Mouse (Mus musculus): ENCODE results near the gene Rnf26.

Rnf26 gene

DNA sequence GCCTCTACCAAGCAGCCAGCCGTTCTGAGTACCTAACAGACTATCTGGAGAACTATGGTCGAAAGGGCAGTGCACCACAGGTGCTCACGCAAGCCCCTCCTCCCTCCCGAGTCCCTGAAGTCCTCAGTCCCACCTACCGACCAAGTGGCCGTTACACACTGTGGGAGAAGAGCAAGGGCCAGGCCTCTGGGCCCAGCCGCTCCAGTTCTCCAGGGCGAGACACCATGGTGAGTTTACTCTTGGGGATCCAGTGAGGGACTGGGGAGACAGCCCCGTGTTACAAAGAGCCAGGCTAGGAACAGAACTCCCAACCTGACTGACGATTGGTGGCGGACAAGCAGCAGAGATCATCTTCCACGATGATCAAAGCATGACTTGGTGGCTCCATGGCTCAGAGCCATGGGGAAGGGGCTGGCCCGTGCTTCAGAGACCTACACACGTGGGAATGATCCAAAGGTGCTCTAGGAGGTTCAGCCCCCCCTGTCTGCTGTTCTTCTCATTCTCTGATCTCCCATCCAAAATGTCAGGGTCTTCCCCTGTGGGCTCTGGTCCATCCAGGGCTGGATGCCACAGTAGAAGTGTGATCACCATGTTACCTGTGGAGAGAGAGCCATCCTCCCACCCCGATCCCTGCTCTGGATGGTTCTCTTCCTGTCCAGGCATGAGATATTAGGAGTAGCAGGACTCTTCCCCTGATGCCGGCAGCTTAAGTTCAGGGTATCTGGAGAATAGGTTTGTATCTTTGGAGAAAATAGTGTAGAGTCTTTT, 37.1 kb downstream of the Rnf26 start:
- DNase-seq (ENCODE audit: low spot score in 2 of 2) = no peak

DNA sequence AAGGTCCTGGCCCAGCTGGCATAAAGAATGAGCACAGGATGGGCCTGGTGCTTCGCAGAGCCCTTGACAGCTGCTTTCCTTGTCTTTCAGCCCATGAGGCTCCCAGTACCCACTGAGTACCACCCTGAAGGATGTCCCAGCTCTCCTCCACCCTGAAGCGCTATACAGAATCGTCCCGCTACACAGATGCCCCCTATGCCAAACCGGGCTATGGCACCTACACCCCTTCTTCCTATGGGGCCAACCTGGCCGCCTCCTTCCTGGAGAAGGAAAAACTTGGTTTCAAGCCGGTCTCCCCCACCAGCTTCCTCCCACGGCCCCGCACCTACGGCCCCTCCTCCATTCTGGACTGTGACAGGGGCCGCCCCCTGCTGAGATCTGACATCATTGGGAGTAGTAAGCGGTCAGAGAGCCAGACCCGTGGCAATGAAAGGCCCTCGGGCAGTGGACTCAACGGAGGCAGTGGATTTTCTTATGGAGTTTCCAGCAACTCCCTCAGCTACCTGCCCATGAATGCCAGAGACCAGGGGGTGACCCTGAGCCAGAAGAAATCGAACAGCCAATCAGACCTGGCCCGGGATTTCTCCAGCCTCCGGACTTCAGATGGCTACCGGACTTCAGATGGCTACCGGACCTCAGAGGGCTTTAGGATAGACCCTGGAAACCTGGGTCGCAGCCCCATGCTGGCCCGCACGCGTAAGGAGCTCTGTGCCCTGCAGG, 37.9 kb downstream of the Rnf26 start:
- DNase-seq (ENCODE audit: low spot score in 2 of 2) = no peak

DNA sequence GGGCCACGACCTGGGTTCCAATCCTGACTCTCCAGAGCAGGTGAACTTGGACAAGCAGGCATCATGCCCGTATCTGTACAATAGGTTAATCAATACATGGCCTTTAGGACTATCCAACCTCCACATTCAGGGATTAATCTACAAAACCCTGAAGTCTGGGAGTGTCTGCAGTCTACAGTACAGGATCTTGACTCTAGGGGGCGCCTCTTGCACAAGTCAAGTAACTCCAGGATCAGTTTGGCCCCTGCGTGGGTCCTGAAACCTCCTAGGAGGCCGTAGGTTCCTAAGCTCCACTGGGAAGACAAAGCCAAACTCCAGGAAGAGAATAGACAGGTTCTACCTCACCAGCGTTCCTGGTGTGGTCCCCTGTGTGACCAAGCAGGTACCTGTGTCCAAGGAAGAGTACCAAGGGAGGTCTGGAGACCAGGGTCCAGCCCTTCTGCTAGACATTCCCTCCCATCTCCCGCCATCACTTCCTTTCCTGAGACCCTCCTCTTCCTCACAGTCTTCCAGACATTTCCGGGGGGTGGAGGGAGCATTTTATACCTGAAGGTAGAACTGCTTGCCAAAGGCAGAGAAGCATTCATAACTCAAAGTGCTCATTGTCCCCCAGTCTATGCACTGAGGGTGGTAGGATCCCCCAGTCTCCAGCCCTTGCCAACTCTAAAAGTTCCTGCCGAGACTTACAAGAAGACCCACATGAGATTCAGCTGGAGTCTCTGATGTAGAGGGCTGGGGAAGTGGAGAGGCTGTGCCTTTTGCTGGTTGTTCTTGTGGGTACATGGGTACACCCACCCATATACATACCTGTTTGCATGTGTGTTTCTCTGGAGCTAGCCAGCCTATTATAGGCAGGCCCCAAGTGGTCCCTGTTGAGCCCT, 38.7 kb downstream of the Rnf26 start:
- peak in 1 of 2 experiments; percentile 45 for DNase-seq (ENCODE audit: low spot score in 2 of 2)

DNA sequence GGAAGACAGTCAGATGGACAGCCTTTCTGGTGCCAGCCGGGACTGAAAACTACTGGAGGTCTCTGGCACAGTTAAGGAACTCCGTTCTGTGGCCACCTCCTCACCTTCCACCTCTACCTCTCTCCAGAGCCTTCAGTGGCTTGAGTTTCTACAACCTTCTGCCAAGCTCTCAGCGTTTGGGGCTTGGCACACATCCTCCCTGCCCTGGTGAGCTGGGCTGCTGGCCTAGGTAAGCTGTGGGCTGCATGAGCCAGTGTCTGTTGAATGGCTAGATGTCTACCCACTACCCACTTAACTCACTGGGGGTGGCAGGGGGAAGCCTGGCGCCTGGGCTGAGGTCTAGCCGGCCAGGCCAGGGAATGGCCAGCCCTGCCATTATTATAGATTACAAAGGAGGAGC, 40.2 kb downstream of the Rnf26 start:
- no peak for DNase-seq (ENCODE audit: low spot score in 2 of 2)

DNA sequence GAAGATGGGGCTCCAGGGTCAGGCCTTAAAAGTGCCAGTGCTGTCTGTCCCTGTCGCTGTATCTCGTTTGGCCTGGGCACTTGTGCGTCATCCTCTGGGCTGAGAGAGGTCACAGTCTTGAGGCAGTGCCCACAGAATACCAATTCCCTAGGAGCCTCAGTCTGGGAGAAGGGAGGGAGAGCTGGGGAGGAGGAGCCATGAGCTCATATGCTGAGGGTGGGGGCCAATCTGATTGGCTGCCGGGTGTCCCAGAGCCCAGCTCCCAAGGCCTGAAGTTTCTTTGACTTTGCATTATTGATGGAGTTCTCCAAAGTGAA, 40.8 kb downstream of the Rnf26 start:
- DNase-seq (ENCODE audit: low spot score in 2 of 2) = peak in 1 of 2 experiments; percentile 40

DNA sequence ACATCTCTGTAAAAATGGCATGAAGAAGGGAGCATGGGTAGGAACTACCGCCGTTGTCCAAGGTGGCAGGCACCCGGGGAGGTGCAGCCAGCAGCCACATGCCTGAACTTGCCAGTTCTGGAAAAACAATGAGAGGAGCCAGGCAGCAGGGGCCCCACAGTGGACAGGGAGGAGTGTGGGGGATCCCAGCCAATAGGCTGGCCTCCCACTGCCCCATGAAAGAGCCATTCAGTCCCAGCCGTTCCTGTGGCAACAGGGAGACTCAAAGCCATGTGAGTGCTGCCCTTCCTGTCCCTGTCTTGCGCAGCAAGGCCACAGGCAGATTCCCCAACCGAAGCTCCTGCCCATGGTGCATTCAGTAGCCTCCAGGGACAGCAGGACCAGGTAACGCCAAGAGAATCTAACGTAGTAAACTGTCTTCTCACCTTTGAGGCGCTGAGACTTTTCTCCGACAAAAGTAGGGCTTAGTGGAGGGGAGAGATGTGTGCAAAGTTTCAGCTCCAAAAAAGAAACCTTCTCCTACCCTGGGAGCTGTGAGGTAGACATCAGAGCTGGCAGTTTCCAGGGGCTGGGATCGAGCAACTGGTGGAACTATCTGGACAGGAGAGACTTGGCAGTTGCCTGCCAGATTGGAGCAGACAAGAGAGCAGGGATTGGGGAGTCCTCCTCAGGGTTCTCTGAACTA, 41.3 kb downstream of the Rnf26 start:
- peak in 1 of 2 experiments; percentile 45 for DNase-seq (ENCODE audit: low spot score in 2 of 2)

DNA sequence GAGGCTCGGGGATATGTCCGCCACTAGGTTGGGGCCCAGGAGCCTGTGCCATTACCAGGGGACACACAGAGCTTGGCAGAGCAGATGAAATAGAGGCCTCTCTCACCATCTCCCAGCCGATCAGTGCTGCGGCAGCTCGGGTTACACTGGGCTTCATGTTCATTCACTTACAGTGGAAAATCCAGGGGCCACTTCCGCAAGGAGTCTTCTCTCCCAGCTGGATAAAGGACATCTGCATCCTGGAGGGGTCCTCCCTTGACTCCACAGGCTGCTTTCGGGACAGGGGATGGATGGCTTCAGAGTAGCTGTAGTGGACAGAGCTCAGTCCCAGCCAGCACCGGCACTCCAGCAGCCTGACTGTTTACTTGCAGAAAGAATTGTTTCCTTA, 42.5 kb downstream of the Rnf26 start:
- no peak for DNase-seq (ENCODE audit: low spot score in 2 of 2)

DNA sequence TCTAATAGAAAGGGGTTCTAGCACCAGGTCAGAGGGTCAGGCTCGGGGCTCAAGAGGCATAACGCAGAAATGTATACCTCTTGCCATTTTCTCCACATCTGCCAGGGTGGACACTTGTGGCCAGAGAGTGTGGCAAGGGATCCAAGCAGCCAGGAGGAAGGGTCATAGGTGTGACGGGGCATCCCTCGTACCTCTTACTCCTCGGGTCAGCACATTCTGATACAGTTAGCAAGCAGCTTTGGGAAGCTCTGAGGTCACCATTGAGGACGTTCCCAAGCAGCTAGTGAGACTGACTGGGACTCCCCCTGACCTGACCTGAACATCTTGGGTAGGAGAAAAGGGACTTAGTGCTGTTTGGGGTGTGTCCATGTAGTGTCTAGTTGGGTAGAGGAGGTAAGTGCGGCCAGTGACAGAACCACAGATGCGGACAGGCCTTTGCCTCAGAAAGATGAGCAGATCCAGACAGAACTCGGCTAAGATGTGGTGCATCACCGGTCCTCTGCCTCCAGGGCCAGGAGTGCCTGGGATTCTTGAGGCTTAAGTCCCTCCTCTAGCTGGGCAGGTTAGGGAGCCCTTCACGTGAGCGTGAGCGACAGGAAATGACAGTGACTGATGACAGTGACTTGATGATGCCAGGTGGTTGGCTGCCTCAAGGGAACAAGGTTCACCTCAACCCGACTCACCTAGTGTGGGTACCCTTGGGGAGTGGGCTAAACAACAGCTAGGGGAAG, 43.0 kb downstream of the Rnf26 start:
- DNase-seq (ENCODE audit: low spot score in 2 of 2) = no peak

DNA sequence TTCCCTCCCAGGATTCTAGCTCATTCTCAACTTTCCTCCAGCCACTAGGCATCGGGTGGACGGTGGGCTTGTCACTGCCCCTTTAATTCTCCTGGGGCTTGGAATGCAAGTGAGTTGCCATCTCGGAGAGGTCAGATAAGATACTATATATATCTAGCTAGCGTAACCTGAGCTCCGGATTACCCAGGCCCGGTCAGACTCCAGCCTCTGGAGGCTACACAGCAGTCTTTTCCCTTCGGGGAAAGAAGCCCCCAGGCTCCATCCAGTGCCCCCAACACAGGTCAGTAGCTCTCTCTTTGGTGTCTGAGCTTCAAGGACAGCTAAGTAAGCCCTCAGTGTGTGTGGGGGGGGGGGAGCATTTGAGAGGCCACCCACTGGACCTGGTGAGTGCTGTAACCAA, 44.1 kb downstream of the Rnf26 start:
- DNase-seq (ENCODE audit: low spot score in 2 of 2) = no peak

DNA sequence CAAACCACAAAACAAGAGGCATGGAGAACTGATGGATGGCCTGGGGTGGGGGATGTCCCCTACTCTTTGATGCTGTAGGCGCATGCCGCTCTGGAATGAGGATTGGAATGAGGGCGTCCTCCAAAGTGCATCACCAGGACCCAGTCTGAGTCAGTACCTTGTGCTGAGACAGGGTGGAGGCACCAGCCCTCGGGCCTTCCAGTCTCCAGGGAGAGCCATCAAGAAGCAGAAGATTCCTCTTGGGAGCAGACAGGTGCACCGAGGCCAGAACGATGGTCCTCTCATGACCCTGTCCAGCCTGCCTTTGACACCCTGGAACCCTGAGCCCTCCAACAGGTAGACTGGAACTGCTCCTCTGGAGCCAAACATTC, 45.4 kb downstream of the Rnf26 start:
- DNase-seq (ENCODE audit: low spot score in 2 of 2) = no peak

DNA sequence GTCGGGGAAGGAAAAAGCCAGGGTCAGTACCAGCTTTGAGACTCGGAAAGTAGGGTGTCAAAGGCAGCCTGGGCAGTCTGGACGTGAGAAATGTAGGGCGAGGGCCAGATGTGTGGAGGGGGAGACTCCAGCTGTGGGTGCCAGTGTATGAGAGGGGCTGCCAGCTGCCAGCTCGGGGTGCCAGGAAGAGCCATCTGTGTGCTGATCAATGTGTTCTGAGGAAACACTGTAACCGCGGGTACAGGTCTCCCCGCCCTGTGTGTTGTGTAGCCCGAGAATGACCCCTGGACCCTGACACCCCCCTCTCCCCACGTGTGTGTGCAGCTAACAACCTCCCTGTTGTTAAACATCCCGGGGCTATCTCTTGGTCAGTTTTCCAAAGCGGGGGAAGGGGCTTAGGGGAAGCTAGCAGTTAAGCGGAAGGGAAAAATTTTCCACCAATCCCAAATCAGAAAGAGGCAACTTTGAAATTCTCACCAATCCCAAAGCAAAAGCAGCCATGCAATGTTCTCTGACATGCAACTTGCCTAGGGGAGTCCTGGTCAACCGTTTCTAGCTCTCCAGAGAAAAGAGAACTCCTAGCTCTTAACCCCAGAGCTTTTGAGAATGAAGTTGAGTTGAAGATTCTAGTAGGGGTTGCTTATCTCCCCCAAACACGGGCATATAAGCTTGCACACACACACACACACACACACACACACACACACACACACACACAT, 45.9 kb downstream of the Rnf26 start:
- DNase-seq (ENCODE audit: low spot score in 2 of 2) = peak in 1 of 2 experiments; percentile 30

DNA sequence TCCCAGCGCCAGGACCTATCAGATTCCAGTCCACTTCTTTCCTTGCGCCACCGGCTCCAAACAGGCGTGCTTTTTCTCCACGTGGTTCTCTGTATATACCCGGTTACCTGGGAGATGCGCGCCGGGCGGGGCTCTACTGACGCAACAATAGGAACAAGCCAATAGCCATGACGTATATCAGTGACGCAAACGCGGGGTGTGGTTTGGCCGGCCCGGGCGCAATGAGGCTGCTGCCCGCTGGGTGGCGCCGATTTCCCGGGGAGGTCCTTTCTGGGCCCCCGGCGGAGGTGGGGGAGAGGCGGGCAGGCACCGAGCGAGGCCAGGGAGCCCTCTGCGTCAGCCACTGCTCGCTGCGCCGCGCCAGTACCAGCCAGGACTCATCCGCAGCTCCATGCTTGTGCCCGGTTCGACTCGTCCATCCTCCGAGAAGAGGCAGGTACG, 46.5 kb downstream of the Rnf26 start, which contains the start of gene Usp2:
TSS of gene Usp2 (plus strand) at position 237 of the 441 bp plus-strand sequence.
- peak; percentile 100 for DNase-seq (ENCODE audit: low spot score in 2 of 2)

DNA sequence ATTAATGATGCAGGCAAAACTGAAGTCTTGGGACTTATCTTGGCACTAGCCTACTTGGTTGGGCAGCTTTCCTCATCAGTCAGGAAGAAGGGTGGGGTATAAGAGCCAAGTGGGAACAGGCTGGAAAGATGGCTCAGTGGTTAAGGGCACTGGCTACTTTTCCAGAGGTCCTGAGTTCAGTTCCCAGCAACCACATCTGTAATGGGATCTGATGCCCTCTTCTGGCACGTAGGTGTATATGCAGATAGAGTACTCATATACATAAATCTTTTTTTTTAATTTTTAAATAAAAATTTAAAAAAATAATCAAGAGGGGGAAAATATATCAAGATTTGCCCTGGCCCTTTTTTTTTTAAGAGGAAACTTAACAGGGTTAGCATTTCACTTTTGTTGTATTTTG, 48.1 kb downstream of the Rnf26 start:
- no peak for DNase-seq (ENCODE audit: low spot score in 2 of 2)

DNA sequence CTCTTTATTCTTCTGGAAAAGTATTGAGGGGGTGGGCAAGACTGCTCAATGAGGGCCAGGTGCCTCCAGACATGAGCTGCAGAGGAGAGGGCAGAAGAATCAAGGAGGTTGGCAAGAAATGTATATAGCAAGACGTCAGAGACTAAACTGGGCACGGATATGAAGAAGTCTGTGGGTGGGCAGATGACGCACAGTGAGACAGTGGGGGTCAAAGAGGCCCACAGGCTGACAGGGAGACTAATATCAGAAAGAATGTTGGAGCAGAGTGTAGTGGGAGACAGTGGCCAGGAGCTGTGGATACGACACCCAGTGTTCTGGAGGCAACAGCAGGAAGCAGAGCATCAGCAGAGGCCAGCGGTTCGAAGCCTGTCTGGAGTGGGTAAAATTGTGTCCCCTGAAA, 54.7 kb downstream of the Rnf26 start:
- DNase-seq (ENCODE audit: low spot score in 2 of 2) = no peak

DNA sequence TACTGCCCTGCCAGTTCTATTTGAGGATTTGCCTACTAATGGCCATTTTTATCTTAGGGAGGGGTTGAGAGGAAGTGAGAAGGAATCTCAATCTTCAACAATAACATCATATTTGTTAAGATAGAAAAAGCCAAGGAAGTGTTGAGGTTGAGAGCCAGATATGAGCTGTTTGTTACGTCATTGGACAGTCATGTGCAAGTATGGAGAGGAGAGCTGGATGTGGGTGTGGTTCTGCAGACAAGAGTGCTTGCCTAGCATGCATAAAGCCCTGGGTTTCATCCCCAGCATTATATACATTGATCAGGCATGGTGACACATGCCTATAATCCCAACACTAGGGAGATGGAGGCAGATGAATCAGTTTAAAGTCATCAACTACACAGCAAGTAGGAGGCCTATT, 59.4 kb downstream of the Rnf26 start:
- no peak for DNase-seq (ENCODE audit: low spot score in 2 of 2)

DNA sequence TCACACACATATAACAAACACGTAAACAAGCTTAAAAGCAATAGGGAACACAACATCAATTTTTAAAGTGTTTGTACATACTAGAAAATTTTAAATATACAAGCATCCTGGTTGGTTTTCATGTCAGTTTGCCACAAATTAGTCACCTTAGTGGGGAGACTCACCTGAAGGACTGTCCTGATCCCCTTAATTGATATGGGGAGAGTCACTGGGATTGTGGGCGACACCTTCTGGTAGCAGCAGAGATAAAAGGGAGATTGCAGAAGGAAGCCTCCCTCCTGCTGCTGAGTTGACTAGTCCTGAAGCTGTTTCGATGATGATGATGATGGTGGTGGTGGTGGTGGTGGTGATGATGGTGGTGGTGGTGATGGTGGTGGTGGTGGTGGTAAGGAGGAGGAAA, 60.5 kb downstream of the Rnf26 start:
- no peak for DNase-seq (ENCODE audit: low spot score in 2 of 2)

DNA sequence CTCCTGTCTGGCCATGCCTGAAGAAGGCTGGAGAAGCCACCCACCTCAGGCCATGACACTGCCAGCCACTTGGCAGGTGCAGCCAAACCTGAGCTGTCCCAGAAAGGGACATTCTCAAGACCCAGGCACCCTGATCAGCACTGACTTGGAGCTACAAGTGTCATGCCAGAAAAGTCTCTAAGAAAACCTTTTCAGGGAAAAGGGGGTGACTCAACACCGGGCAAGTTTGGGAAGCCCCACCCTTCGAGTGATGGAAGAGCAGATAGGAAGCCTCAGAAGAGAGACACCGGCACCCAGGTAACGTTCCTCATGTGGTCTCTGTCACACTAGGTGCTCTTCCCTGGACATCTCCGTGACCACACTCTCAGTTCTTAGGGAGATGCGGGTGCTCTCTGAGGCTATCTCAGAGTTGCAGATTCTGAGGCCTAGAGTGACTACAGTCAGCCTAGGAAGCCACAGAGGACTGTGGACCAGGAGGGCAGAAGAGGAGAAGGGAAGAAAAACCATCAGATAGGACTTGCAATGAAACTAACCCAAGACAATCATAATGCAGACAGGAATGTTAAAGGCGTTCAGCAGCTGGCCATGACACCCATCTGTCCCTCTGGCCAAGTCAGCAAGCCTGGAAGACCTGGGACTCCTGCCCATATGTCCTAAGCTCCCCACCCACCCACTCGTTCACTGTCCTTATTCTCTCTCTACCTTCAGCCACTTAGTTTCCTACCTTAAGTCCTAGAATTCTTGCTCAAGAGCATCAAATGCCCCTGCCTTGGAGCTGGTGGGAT, 63.7 kb downstream of the Rnf26 start:
- no peak for DNase-seq (ENCODE audit: low spot score in 2 of 2)

DNA sequence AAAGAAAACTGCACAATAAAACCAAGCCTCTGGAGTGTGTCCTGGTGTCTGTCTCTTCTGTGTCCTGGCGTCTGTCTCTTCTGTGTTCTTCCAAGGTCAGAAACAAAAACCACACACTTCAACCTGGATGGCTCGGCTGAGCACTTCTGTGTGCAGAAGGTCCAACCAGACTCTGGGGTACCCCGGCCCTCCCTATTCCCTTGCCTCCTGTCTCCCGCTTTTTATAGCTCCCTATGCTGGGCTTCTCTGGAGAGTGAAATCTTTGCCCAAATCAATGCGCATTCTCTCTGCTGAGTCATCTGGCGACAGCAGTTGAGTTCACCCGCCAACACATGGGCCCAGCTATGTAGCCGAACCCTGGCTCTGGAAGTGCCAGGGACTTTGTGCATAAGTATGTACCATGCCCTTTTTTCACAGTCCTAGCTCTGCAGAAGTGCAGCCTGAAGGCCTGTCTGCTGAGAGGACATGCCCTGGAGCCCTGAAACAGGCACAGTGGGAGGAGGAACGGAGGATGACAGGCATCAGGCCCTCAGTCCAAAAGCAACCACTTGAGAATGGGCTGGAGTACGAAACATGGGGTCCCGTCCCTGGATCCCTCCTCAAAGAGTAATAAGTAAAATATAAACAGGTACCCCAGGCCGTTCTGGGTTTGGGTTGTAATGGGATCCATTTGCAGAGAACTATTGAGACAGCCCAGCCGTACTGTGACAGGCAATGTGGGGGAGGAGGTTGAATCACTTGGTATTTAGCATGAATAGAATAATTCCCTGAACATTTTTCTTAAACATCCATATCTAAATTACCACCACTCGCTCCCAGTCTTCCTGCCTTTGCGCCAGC, 64.6 kb downstream of the Rnf26 start:
- DNase-seq (ENCODE audit: low spot score in 2 of 2) = peak; percentile 69
